Mouse (Mus musculus): ENCODE results near the gene Cpox. TPM values are rescaled to one million over a fixed set of nuclear protein-coding genes. Genes with fewer than 3 reads are reported as not detected.

Gene Cpox
- 29.5 and 45.9 TPM in 2 replicates for polyA plus RNA-seq (2012; rRNA removed)

DNA sequence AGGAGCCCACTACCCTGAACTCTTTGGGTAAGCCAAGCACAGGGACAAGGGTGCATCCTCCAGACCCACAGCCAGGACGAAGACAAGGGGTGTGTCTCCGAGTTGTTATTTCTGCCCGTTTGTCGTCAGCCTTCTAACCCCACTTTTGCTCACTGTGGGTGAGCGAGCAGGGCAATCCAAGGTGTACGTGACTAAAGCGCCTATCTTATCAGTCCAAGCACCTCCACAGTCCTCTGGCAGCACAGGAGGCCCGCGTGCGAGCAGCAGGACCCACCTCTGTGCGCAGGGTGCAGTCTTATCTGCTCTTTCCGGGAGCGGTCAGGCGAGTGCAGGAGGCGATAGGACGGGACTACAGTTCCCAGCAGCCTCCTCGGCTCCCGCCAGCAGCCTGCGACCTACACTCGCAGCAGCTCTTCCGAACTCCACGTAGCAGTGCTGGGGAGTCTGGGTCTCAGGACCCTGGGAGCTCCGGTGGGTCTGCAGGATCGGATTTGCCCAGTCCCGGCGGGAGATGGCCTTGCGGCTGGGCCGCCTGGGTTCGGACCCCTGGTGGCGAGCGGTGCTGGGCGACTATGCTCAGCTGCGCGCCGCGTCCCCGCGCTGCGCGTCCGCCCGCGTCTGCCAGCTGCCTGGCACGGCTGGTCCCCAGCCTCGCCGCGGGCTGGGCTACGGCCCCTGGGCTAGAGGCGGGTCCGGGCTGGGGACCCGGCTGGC lies at the start of gene Cpox:
Gene Cpox (plus strand): TSS at position 376 of the 714 bp plus-strand sequence.

DNA sequence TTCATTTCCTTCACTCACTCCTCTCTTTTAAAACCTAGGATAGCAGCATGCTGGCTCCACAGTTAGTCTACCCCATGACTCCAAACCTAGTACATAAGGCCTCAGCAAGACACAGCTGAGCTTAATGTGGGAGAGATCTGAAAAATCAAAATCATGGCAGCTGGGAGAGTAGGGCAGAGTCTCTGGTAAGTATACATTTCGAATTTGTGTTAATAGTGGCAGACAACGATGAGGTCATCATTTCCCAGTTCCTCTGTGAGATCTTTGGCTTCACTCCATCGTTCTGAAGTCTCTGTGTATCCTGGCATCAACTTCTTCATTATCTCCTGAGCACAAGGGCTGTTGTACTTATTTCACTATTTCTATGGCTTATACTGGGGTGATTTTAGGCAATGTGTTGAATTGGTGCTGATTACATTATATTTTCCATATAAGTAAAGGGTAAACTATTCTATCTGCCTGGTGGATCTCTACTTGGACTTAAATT lies 31.4 kb upstream of the Cpox start, which contains the start of gene E330017A01Rik:
Gene E330017A01Rik (minus strand): TSS at position 51 of the 487 bp plus-strand sequence.

DNA sequence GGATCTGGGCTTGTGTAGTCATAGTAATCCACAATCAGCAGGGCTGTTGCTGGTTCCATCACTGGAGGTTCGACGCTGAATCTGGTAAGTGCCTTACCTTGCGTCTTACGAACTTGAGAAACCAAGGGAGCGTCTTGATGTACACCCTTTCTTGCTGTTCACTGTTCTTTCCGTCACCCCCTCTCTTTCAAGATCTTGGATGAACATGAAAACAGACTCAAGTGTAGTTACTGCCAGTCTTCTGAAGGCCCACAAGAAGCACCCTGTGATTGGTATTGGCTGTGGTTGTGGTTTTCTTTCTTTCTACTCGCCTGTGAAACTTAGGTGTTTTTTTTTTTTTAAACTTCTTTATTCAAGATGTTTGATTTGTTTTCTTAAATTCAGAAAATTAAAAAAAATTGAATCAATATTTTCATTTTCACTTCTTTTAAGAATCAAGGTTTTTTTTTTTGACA lies 48.6 kb downstream of the Cpox start, which contains the start of gene Gpr15:
Gene Gpr15 (minus strand): TSS at position 405 of the 455 bp plus-strand sequence.

DNA sequence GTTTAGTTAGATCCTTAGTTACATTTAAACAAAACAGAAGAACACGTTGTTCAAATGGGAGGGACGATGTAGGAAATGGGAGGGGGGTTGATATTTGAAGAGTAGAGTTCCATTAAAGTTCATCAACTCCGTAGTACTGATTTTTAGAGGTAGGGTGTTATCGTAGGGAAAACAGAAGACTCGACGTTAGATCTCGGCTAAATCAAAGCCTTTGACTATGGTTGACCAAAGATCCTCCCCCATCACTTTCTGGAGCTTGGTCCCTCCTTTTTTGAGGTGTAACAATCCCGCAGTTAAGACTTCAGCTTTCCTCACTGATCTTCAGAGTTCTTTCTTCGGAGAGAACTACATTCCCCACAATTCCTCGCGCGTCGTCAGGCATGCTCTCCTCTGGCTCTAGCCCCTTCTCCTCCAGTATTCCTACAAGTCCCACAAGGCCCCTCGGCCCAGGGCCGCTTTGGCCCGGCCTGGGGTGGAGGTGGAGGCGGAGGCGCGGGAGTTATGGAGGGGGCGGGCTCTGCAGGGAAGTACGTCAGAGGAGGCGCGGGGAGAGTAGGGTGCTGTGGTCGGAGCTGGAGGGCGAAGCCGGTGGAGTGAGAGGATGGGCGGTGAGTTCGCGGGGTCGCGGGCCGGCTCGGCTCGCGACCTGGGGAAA lies 57.5 kb downstream of the Cpox start, which contains the start of gene Cldnd1:
Gene Cldnd1 (plus strand): TSS at position 434 of the 655 bp plus-strand sequence.

DNA sequence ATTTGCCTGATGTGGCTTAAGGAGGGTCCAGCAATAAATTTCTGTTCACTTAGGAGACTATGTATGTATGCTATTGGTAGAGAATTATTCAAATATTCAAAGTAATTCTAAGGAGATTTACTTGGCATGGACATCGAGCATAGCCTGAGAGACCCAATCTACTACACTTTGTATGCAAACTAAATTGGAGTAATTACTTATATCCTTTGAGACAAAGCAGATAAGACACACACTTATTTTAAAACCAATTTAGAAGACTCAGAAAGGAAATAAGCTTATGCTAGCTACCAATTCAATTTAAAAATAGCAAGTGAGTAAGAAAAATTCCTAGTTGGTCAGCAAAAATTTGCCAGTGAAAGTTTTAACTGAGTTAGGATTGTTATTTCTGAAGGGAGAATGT lies 93.0 kb downstream of the Cpox start, which contains the start of gene Olfr172:
Gene Olfr172 (minus strand): TSS at position 101 of the 400 bp plus-strand sequence.

Other genes starting within 250 kb of the Cpox start
- 5.0 and 10.9 TPM in 2 replicates for gene St3gal6, start 146.0 kb upstream of the Cpox start, polyA plus RNA-seq (2012; rRNA removed)
- not detected in 2 replicates for gene Gm813, start 53.3 kb upstream of the Cpox start, polyA plus RNA-seq (2012; rRNA removed)
- not detected in 2 replicates for gene E330017A01Rik, start 31.6 kb upstream of the Cpox start, polyA plus RNA-seq (2012; rRNA removed)
- gene Gpr15, start 48.8 kb downstream of the Cpox start, polyA plus RNA-seq (2012; rRNA removed), result 0.06 and 0.25 TPM in 2 replicates
- 71.1 and 85.0 TPM in 2 replicates for gene Cldnd1, start 57.6 kb downstream of the Cpox start, polyA plus RNA-seq (2012; rRNA removed)
- gene Olfr172, start 92.9 kb downstream of the Cpox start, polyA plus RNA-seq (2012; rRNA removed), result not detected in 2 replicates
- not detected in 2 replicates for gene Olfr173, start 130.0 kb downstream of the Cpox start, polyA plus RNA-seq (2012; rRNA removed)
- gene Olfr175-ps1, start 156.5 kb downstream of the Cpox start, polyA plus RNA-seq (2012; rRNA removed), result not detected in 2 replicates
- not detected in 2 replicates for gene Olfr177, start 204.5 kb downstream of the Cpox start, polyA plus RNA-seq (2012; rRNA removed)
- not detected in 2 replicates for gene Olfr178, start 221.8 kb downstream of the Cpox start, polyA plus RNA-seq (2012; rRNA removed)